Mouse (Mus musculus): ENCODE measurements around the gene Itpr2. TPM values are rescaled to one million over a fixed set of nuclear protein-coding genes. Genes with fewer than 3 reads are reported as not detected.
A peak's percentile ranks its signal among the peaks of the same experiment; 100 is the strongest.

Itpr2 gene
- polyA plus RNA-seq, 1 experiment from 2014 or later, result 5.3 TPM

- H3K27me3 ChIP-seq (replicated peaks; ENCODE audit: control insufficient read depth, insufficient read depth, low read length), result no peaks in the 10 kb centered on the region
- WGBS, result 73% methylated on average over 3 of the region's 3 CpGs
- H3K27ac ChIP-seq (ENCODE audit: low read depth, low read length), result no peak overlapping the region
- H3K9ac ChIP-seq (ENCODE audit: low read depth, low read length), result no peak overlapping the region
- no peak for ATAC-seq (replicated peaks; ENCODE audit: low FRiP score)
- H3K9me3 ChIP-seq (ENCODE audit: control insufficient read depth, low read length), result no peaks in the 10 kb centered on the region
- H3K36me3 ChIP-seq (ENCODE audit: control insufficient read depth, insufficient read depth, low read length), result no peaks in the 10 kb centered on the region
- no peak overlapping the region for H3K4me3 ChIP-seq (ENCODE audit: low read depth, low read length)
- DNase-seq (ENCODE audit: low spot score), result no peak
- H3K4me2 ChIP-seq, result no peak overlapping the region
- peaks cover 7% of the 10 kb centered on the region; the same call in 1 of the 2 replicates for H3K4me1 ChIP-seq (replicated peaks; ENCODE audit: control insufficient read depth, insufficient read depth, low read length)
Measured at GRCm38 (mm10) chr6:146235165-146235564, 266.9 kb downstream of the Itpr2 start.

- Histone ChIP-seq H3K9ac (ENCODE audit: low read depth, low read length) (no peak overlapping the region), H3K4me1 (replicated peaks; ENCODE audit: control insufficient read depth, insufficient read depth, low read length) (peaks cover 9% of the 10 kb centered on the region; the same call in 1 of the 2 replicates), H3K36me3 (ENCODE audit: control insufficient read depth, insufficient read depth, low read length) (no peaks in the 10 kb centered on the region), H3K9me3 (ENCODE audit: control insufficient read depth, low read length) (no peaks in the 10 kb centered on the region), H3K27me3 (replicated peaks; ENCODE audit: control insufficient read depth, insufficient read depth, low read length) (no peaks in the 10 kb centered on the region), H3K4me3 (ENCODE audit: low read depth, low read length) (no peak overlapping the region), H3K4me2 (no peak overlapping the region), H3K27ac (ENCODE audit: low read depth, low read length) (no peak overlapping the region)
- DNase-seq (ENCODE audit: low spot score) (no peak), ATAC-seq (replicated peaks; ENCODE audit: low FRiP score) (no peak)
- 89% methylated on average over 1 of the region's 1 CpGs for WGBS
Measured at GRCm38 (mm10) chr6:146234417-146234816, 267.6 kb downstream of the Itpr2 start.

GRCm38 (mm10) chr6:146230903-146231302 lies 271.1 kb downstream of the Itpr2 start:
- Histone ChIP-seq H3K4me2 (no peak overlapping the region), H3K27ac (ENCODE audit: low read depth, low read length) (no peak overlapping the region), H3K4me3 (ENCODE audit: low read depth, low read length) (no peak overlapping the region), H3K9ac (ENCODE audit: low read depth, low read length) (no peak overlapping the region), H3K27me3 (replicated peaks; ENCODE audit: control insufficient read depth, insufficient read depth, low read length) (no peaks in the 10 kb centered on the region), H3K36me3 (ENCODE audit: control insufficient read depth, insufficient read depth, low read length) (no peaks in the 10 kb centered on the region), H3K4me1 (replicated peaks; ENCODE audit: control insufficient read depth, insufficient read depth, low read length) (peaks cover 9% of the 10 kb centered on the region; the same call in 1 of the 2 replicates), H3K9me3 (ENCODE audit: control insufficient read depth, low read length) (no peaks in the 10 kb centered on the region)
- ATAC-seq (replicated peaks; ENCODE audit: low FRiP score) (peak; percentile 53; the same call in 1 of the 2 replicates), DNase-seq (ENCODE audit: low spot score) (no peak)
- 80% methylated on average over 6 of the region's 6 CpGs for WGBS

GRCm38 (mm10) chr6:146230373-146230788 lies 271.6 kb downstream of the Itpr2 start:
- H3K27me3 ChIP-seq (replicated peaks; ENCODE audit: control insufficient read depth, insufficient read depth, low read length), result no peaks in the 10 kb centered on the region
- H3K4me2 ChIP-seq, result peak overlapping the region; percentile 43
- H3K9ac ChIP-seq (ENCODE audit: low read depth, low read length), result 0 out of 2 replicates have a peak overlapping the region, but pooled peaks have one; percentile 28
- H3K4me3 ChIP-seq (ENCODE audit: low read depth, low read length), result 0 out of 2 replicates have a peak overlapping the region, but pooled peaks have one; percentile 8
- ATAC-seq (replicated peaks; ENCODE audit: low FRiP score) (peak; percentile 90), DNase-seq (ENCODE audit: low spot score) (no peak)
- WGBS, result 59% methylated on average over 9 of the region's 9 CpGs
- H3K27ac ChIP-seq (ENCODE audit: low read depth, low read length), result peak overlapping the region; percentile 64
- H3K36me3 ChIP-seq (ENCODE audit: control insufficient read depth, insufficient read depth, low read length), result no peaks in the 10 kb centered on the region
- H3K9me3 ChIP-seq (ENCODE audit: control insufficient read depth, low read length), result no peaks in the 10 kb centered on the region
- H3K4me1 ChIP-seq (replicated peaks; ENCODE audit: control insufficient read depth, insufficient read depth, low read length), result peaks cover 9% of the 10 kb centered on the region; the same call in 1 of the 2 replicates

- Histone ChIP-seq H3K9ac (ENCODE audit: low read depth, low read length) (0 out of 2 replicates have a peak overlapping the region, but pooled peaks have one; percentile 28), H3K9me3 (ENCODE audit: control insufficient read depth, low read length) (no peaks in the 10 kb centered on the region), H3K4me1 (replicated peaks; ENCODE audit: control insufficient read depth, insufficient read depth, low read length) (peaks cover 9% of the 10 kb centered on the region; the same call in 1 of the 2 replicates), H3K4me2 (peak overlapping the region; percentile 43), H3K27me3 (replicated peaks; ENCODE audit: control insufficient read depth, insufficient read depth, low read length) (no peaks in the 10 kb centered on the region), H3K27ac (ENCODE audit: low read depth, low read length) (peak overlapping the region; percentile 64), H3K4me3 (ENCODE audit: low read depth, low read length) (no peak overlapping the region), H3K36me3 (ENCODE audit: control insufficient read depth, insufficient read depth, low read length) (no peaks in the 10 kb centered on the region)
- no peak for DNase-seq (ENCODE audit: low spot score)
- ATAC-seq (replicated peaks; ENCODE audit: low FRiP score), result no peak
- WGBS, result 80% methylated on average over 2 of the region's 2 CpGs
Measured at GRCm38 (mm10) chr6:146229967-146230366, 272.1 kb downstream of the Itpr2 start.

DNA sequence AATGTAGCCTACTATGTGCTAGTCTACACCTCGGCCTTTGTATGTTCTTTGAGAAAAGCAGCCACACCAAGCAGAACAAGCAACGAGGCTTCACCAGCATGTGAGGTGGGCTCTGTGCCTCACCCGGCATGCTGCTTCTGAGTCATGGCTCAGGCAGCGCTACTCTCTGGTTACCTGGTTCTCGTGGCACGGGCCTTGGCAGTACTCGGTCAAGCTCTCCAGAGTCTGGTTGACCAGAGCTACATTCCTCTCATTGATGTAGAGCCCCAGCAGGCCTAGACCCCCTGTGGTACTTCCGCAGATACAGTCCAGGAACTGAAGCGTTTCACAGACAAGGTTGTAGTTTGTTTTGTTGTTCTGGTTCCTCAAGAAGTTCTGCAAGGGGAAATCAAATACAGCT lies 272.5 kb downstream of the Itpr2 start:
- Histone ChIP-seq H3K9me3 (ENCODE audit: control insufficient read depth, low read length) (no peaks in the 10 kb centered on the region), H3K4me1 (replicated peaks; ENCODE audit: control insufficient read depth, insufficient read depth, low read length) (peaks cover 9% of the 10 kb centered on the region; the same call in 1 of the 2 replicates), H3K27me3 (replicated peaks; ENCODE audit: control insufficient read depth, insufficient read depth, low read length) (no peaks in the 10 kb centered on the region), H3K4me3 (ENCODE audit: low read depth, low read length) (no peak overlapping the region), H3K36me3 (ENCODE audit: control insufficient read depth, insufficient read depth, low read length) (no peaks in the 10 kb centered on the region), H3K9ac (ENCODE audit: low read depth, low read length) (no peak overlapping the region), H3K4me2 (no peak overlapping the region), H3K27ac (ENCODE audit: low read depth, low read length) (no peak overlapping the region)
- ATAC-seq (replicated peaks; ENCODE audit: low FRiP score) (no peak), DNase-seq (ENCODE audit: low spot score) (no peak)
- WGBS, result 81% methylated on average over 9 of the region's 9 CpGs

GRCm38 (mm10) chr6:146228048-146228447 lies 274.0 kb downstream of the Itpr2 start:
- ATAC-seq (replicated peaks; ENCODE audit: low FRiP score), result peak; percentile 54

GRCm38 (mm10) chr6:146222403-146223063 lies 279.5 kb downstream of the Itpr2 start:
- DNase-seq (ENCODE audit: low spot score) (no peak), ATAC-seq (replicated peaks; ENCODE audit: low FRiP score) (no peak)
- peak overlapping the region; percentile 66 for H3K4me2 ChIP-seq
- 56% methylated on average over 8 of the region's 8 CpGs for WGBS
- peak overlapping the region; percentile 40; the same call in 1 of the 2 replicates for H3K4me3 ChIP-seq (ENCODE audit: low read depth, low read length)
- H3K9me3 ChIP-seq (ENCODE audit: control insufficient read depth, low read length), result no peaks in the 10 kb centered on the region
- H3K9ac ChIP-seq (ENCODE audit: low read depth, low read length), result 0 out of 2 replicates have a peak overlapping the region, but pooled peaks have one; percentile 49
- peak overlapping the region; percentile 74; the same call in 1 of the 2 replicates for H3K27ac ChIP-seq (ENCODE audit: low read depth, low read length)
- no peaks in the 10 kb centered on the region for H3K27me3 ChIP-seq (replicated peaks; ENCODE audit: control insufficient read depth, insufficient read depth, low read length)
- no peaks in the 10 kb centered on the region for H3K36me3 ChIP-seq (ENCODE audit: control insufficient read depth, insufficient read depth, low read length)
- peaks cover 10% of the 10 kb centered on the region for H3K4me1 ChIP-seq (replicated peaks; ENCODE audit: control insufficient read depth, insufficient read depth, low read length)

More at GRCm38 (mm10) chr6:146228048-146228447, 274.0 kb downstream of the Itpr2 start:
- H3K4me2 ChIP-seq, result no peak overlapping the region
- no peak overlapping the region for H3K27ac ChIP-seq (ENCODE audit: low read depth, low read length)
- no peaks in the 10 kb centered on the region for H3K27me3 ChIP-seq (replicated peaks; ENCODE audit: control insufficient read depth, insufficient read depth, low read length)
- no peak overlapping the region for H3K9ac ChIP-seq (ENCODE audit: low read depth, low read length)
- no peak overlapping the region for H3K4me3 ChIP-seq (ENCODE audit: low read depth, low read length)
- no peaks in the 10 kb centered on the region for H3K9me3 ChIP-seq (ENCODE audit: control insufficient read depth, low read length)
- DNase-seq (ENCODE audit: low spot score), result no peak
- peaks cover 9% of the 10 kb centered on the region; the same call in 1 of the 2 replicates for H3K4me1 ChIP-seq (replicated peaks; ENCODE audit: control insufficient read depth, insufficient read depth, low read length)
- no peaks in the 10 kb centered on the region for H3K36me3 ChIP-seq (ENCODE audit: control insufficient read depth, insufficient read depth, low read length)
- WGBS, result 73% methylated on average over 3 of the region's 3 CpGs
